Mouse (Mus musculus) embryonic facial prominence, embryonic 14.5 days (tissue): ENCODE data around the gene Pard6a. TPM values are rescaled to one million over a fixed set of nuclear protein-coding genes. Genes with fewer than 3 reads are reported as not detected.
A peak's percentile ranks its signal among the peaks of the same experiment; 100 is the strongest.

Source experiments
- ATAC-seq: fragments of 200-750 bp; cut with Nextera tagmentation; 2 replicates; pipeline ENCODE4 v1.8.0; 2017; ENCODE audit warnings: low read depth, moderate number of reproducible peaks, moderate TSS enrichment
- DNase-seq: peaks from one replicate; pipeline ENCODE4 v3.0.0-alpha.2; 2015; ENCODE audit warnings: low spot score
- H3K27ac ChIP-seq: fragments of 300-500 bp; sonication (generic); replicated peaks from 2 replicates; pipeline ENCODE4 v1.5.1; 2014; ENCODE audit warnings: low read depth, mild to moderate bottlenecking, low read length, moderate library complexity
- H3K27me3 ChIP-seq: fragments of 300-500 bp; sonication (generic); replicated peaks from 2 replicates; pipeline ENCODE4 v1.6.1; 2014; ENCODE audit warnings: low read length; ENCODE audit not compliant: control insufficient read depth, insufficient read depth
- H3K36me3 ChIP-seq: fragments of 300-500 bp; sonication (generic); 2 replicates; pipeline ENCODE4 v1.6.1; 2014; ENCODE audit warnings: low read length, mixed read lengths; ENCODE audit not compliant: control insufficient read depth, insufficient read depth
- H3K4me1 ChIP-seq: fragments of 300-500 bp; sonication (generic); 2 replicates; pipeline ENCODE4 v1.6.1; 2014; ENCODE audit warnings: antibody characterized with exemption, low read length; ENCODE audit not compliant: control insufficient read depth, insufficient read depth
- H3K4me2 ChIP-seq: fragments of 300-500 bp; sonication (generic); 2 replicates; pipeline ENCODE4 v1.6.1; 2014; ENCODE audit warnings: low read depth, mild to moderate bottlenecking, low read length, moderate library complexity, mixed read lengths
- H3K4me3 ChIP-seq: fragments of 300-500 bp; sonication (generic); 2 replicates; pipeline ENCODE4 v1.5.1; 2014; ENCODE audit warnings: low read depth, mild to moderate bottlenecking, low read length
- H3K9ac ChIP-seq: fragments of 300-500 bp; sonication (generic); 2 replicates; pipeline ENCODE4 v1.6.1; 2014; ENCODE audit warnings: low read depth, mild to moderate bottlenecking, low read length, moderate library complexity, mixed read lengths
- H3K9me3 ChIP-seq: fragments of 300-500 bp; sonication (generic); 2 replicates; pipeline ENCODE4 v1.6.1; 2016; ENCODE audit warnings: low read length; ENCODE audit not compliant: control insufficient read depth
- whole genome bisulfite sequencing: fragments of 180-500 bp; shearing (Covaris S2); extraction: QIAGEN DNeasy Blood & Tissue Kit; methylation state at CpG from one replicate; pipeline ENCODE4 v1.1.7; 2014; 5-methylcytosine and 5-hydroxymethylcytosine counted together
- polyA plus RNA-seq: library from polyadenylated mRNA; unstranded; fragments of >200 nt; fragmentation: Nextera tagmentation; extraction: Ambion mirVana; gene quantifications from 2 replicates; pipeline ENCODE4 v1.2.1, GENCODE M21; 2014

Gene Pard6a
- polyA plus RNA-seq, 1 experiment from 2014 or later = 18.4 TPM

GRCm38 (mm10) chr8:105716302-105716945 lies 15.5 kb downstream of the Pard6a start:
- H3K27ac ChIP-seq = no peak overlapping the region
- H3K9me3 ChIP-seq = no peaks in the 10 kb centered on the region
- H3K4me3 ChIP-seq = no peak overlapping the region
- no peaks in the 10 kb centered on the region for H3K4me1 ChIP-seq
- no peak overlapping the region for H3K9ac ChIP-seq
- H3K36me3 ChIP-seq = peaks cover 7% of the 10 kb centered on the region
- 96% methylated on average over 15 of the region's 15 CpGs for WGBS
- no peaks in the 10 kb centered on the region for H3K27me3 ChIP-seq
- ATAC-seq (no peak), DNase-seq (no peak)
- H3K4me2 ChIP-seq = no peak overlapping the region

- Histone ChIP-seq H3K4me1 (no peaks in the 10 kb centered on the region), H3K4me3 (no peak overlapping the region), H3K4me2 (no peak overlapping the region), H3K9ac (no peak overlapping the region), H3K9me3 (no peaks in the 10 kb centered on the region), H3K36me3 (peaks cover 21% of the 10 kb centered on the region), H3K27me3 (no peaks in the 10 kb centered on the region), H3K27ac (no peak overlapping the region)
- 85% methylated on average over 4 of the region's 4 CpGs for WGBS
- DNase-seq (no peak), ATAC-seq (no peak)
Measured at GRCm38 (mm10) chr8:105719637-105720036, 18.7 kb downstream of the Pard6a start.

- WGBS = 88% methylated on average over 9 of the region's 9 CpGs
- Histone ChIP-seq H3K36me3 (peaks cover 29% of the 10 kb centered on the region), H3K27me3 (no peaks in the 10 kb centered on the region), H3K4me2 (no peak overlapping the region), H3K4me1 (no peaks in the 10 kb centered on the region), H3K27ac (no peak overlapping the region), H3K4me3 (no peak overlapping the region), H3K9me3 (no peaks in the 10 kb centered on the region), H3K9ac (no peak overlapping the region)
- ATAC-seq = no peak
- DNase-seq = no peak
Measured at GRCm38 (mm10) chr8:105722861-105723260, 21.9 kb downstream of the Pard6a start.

GRCm38 (mm10) chr8:105725726-105726125 lies 24.8 kb downstream of the Pard6a start:
- ATAC-seq (no peak), DNase-seq (no peak)
- Histone ChIP-seq H3K4me2 (no peak overlapping the region), H3K9me3 (no peaks in the 10 kb centered on the region), H3K4me1 (no peaks in the 10 kb centered on the region), H3K27me3 (no peaks in the 10 kb centered on the region), H3K36me3 (peaks cover 33% of the 10 kb centered on the region), H3K9ac (no peak overlapping the region), H3K4me3 (no peak overlapping the region), H3K27ac (no peak overlapping the region)
- 75% methylated on average over 5 of the region's 5 CpGs for WGBS

- H3K4me2 ChIP-seq = no peak overlapping the region
- no peak overlapping the region; the same call in 1 of the 2 replicates for H3K9ac ChIP-seq
- H3K4me1 ChIP-seq = no peaks in the 10 kb centered on the region
- H3K27me3 ChIP-seq = no peaks in the 10 kb centered on the region
- no peak overlapping the region for H3K4me3 ChIP-seq
- no peaks in the 10 kb centered on the region for H3K9me3 ChIP-seq
- ATAC-seq (no peak), DNase-seq (peak; percentile 42)
- H3K27ac ChIP-seq = no peak overlapping the region
- 86% methylated on average over 18 of the region's 18 CpGs for WGBS
- peaks cover 33% of the 10 kb centered on the region for H3K36me3 ChIP-seq
Measured at GRCm38 (mm10) chr8:105727397-105728124, 26.6 kb downstream of the Pard6a start.

- WGBS = 95% methylated on average over 5 of the region's 5 CpGs
- Histone ChIP-seq H3K27ac (no peak overlapping the region), H3K36me3 (peaks cover 8% of the 10 kb centered on the region; the same call in 1 of the 2 replicates), H3K9me3 (no peaks in the 10 kb centered on the region), H3K27me3 (no peaks in the 10 kb centered on the region), H3K4me2 (no peak overlapping the region), H3K9ac (no peak overlapping the region), H3K4me3 (no peak overlapping the region), H3K4me1 (no peaks in the 10 kb centered on the region)
- DNase-seq (no peak), ATAC-seq (no peak)
Measured at GRCm38 (mm10) chr8:105732186-105732585, 31.2 kb downstream of the Pard6a start.

- WGBS = 92% methylated on average over 5 of the region's 5 CpGs
- ATAC-seq (no peak), DNase-seq (no peak)
- Histone ChIP-seq H3K9ac (no peak overlapping the region), H3K27ac (no peak overlapping the region), H3K36me3 (no peaks in the 10 kb centered on the region), H3K27me3 (no peaks in the 10 kb centered on the region), H3K4me1 (no peaks in the 10 kb centered on the region), H3K4me2 (no peak overlapping the region), H3K9me3 (no peaks in the 10 kb centered on the region), H3K4me3 (no peak overlapping the region)
Measured at GRCm38 (mm10) chr8:105739216-105739615, 38.3 kb downstream of the Pard6a start.

- Histone ChIP-seq H3K36me3 (no peaks in the 10 kb centered on the region), H3K4me1 (0 out of 2 replicates have a peak, but pooled peaks cover 3% of the 10 kb centered on the region), H3K4me2 (no peak overlapping the region), H3K9ac (no peak overlapping the region), H3K27me3 (no peaks in the 10 kb centered on the region), H3K9me3 (no peaks in the 10 kb centered on the region), H3K27ac (no peak overlapping the region), H3K4me3 (no peak overlapping the region)
- ATAC-seq (no peak), DNase-seq (no peak)
- 86% methylated on average over 4 of the region's 4 CpGs for WGBS
Measured at GRCm38 (mm10) chr8:105743301-105743700, 42.4 kb downstream of the Pard6a start.
